Mouse (Mus musculus): ENCODE data around the gene Ipo13.

The Ipo13 gene

DNA sequence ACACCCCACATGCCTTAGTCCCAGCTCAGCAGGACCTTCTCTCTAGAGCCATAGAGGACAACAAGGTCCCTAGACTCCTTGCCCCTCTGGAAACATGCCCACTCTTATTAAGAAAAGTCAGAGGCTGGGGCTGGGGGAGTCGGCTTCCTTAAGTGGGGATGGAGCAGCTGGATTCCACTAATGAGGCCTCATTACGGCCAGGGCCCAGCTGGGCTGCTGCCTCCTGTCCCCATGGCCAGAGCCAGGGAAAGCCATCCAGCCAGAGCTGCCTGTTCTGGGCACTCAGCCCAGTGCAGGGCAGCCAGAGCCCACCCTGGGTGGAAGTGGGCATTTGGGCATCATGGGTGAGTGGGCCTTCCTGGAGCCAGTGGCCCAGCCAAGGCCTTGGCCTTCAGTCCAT lies 67.8 kb downstream of the Ipo13 start:
- ChIA-PET CTCF (interaction anchor here in 1 of 4 experiments (0.7 kb wide), 1 partner anchor 14 kb away, joined by 3 read pairs; no protein-coding TSS in a partner anchor), POLR2A (interaction anchor here in 1 of 4 experiments (1.0 to 1.6 kb wide), 2 partner anchors 9 to 13 kb away, joined by 3 read pairs; no protein-coding TSS in a partner anchor)

DNA sequence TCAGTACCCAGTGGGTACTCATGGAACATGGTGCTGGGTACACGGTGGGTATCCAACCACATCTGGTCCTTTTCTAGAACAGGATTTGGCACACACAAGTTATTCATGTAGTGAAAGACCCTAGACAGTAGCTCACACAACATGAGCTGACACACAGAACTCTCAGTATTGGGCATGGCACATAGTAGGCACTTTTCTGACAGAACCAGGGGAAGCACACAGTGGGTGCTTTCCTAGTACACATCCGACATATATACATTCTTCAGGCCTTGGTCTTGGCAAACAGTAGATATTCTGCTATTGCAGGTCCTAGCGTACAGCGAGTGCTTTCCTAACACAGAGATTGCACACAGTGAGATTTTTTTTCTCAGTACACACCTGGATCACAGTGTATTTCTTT lies 68.5 kb downstream of the Ipo13 start:
- CTCF ChIA-PET: no interaction called here
- POLR2A ChIA-PET: interaction anchor here in 1 of 4 experiments (1.0 kb wide), 1 partner anchor 8 kb away, joined by 3 read pairs; no protein-coding TSS in a partner anchor

DNA sequence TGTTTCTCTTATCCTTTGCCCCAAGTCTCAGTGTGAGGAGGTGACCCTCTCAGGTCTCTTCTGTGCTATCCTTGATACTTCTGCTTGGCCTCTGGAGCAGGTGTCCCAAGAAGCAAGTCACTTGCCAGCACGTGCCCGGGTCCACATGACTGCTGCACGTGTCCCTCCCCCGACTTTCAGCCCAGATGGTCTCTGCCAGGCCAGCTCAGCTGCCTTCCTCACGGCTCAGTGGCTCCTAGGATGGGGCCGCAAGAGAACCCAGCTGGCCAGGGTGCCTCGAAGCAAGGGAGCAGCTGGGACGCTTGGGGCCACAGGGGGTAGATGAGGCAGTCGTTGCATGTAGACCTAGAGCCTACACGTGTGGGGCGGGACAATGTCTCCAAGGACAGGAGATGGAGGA lies 69.5 kb downstream of the Ipo13 start:
- CTCF ChIA-PET: interaction anchor here in 1 of 4 experiments (1.4 kb wide), 1 partner anchor 13 kb away, joined by 4 read pairs; no protein-coding TSS in a partner anchor
- POLR2A ChIA-PET: interaction anchor here in 1 of 4 experiments (1.1 to 1.4 kb wide), 2 partner anchors 9 to 13 kb away, joined by 3 to 6 read pairs; no protein-coding TSS in a partner anchor

Measured in embryonic stem cell, embryonic (primary cell).